ENCODE assay signal across 7 mouse cellular contexts in the genomic region with DNA sequence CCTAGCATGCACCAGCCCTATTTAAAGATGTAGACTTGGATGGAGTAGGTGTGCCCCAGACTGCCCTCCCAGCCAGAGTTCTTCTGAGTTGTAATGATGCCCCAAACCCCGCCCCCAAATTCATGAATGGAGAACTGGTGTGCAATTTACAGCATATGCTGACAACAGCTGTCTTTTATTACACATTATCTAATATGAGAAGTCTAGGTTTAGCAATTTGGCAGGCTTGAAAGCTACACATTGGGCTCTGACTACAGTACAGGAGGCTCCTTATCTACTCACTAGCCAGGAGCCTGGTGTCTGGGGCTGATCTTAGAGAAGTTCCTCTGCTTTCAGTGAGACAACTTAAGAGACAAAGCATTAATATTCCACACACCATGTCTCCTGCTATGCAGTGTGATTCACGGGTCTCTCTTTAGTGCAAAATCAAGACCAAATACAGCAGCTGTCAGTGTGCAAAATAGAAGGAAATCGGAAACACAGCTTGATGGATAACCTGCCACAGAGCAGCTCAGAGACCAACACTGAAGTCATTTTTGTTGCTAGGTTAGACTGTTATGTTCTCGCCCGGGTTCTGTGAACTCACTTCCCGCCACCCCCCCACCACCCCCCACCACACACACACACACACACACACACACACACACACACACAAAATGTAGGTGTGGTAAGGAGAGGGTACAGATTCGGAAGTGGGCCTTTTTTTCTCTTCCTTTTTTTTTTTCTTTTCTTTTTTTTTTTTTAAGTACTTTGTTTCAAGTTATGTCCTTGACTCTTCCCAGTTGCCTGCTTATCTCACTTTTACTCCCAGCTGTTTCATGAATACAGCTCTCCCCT. TPM values are rescaled to one million over a fixed set of nuclear protein-coding genes. Genes with fewer than 3 reads are reported as not detected.
DNase-seq lines count a peak whose midpoint lies in the region; ATAC-seq and TF ChIP-seq lines count a peak whose summit lies in the region.

No protein-coding gene starts in this region.

- H3K27me3 ChIP-seq in midbrain, postnatal 0 days (ENCODE audit: insufficient read depth, low read length), result no peaks in the 10 kb centered on the region
- H3K27me3 ChIP-seq in midbrain, embryonic 15.5 days (replicated peaks), result no peaks in the 10 kb centered on the region
- H3K27me3 ChIP-seq in embryonic facial prominence, embryonic 14.5 days (replicated peaks; ENCODE audit: control insufficient read depth, insufficient read depth, low read length), result no peaks in the 10 kb centered on the region
- no peaks in the 10 kb centered on the region for H3K27me3 ChIP-seq in liver, embryonic 11.5 days (replicated peaks; ENCODE audit: control insufficient read depth, insufficient read depth, low read length)

- no peak overlapping the region for H3K4me2 ChIP-seq in midbrain, postnatal 0 days (ENCODE audit: low read depth, low read length, poor library complexity, severe bottlenecking)
- H3K4me2 ChIP-seq in midbrain, embryonic 15.5 days, result no peak overlapping the region
- H3K4me2 ChIP-seq in embryonic facial prominence, embryonic 14.5 days (ENCODE audit: low read depth, low read length), result no peak overlapping the region
- H3K4me2 ChIP-seq in liver, embryonic 11.5 days, result peak overlapping the region; percentile 60

- H3K9me3 ChIP-seq in midbrain, postnatal 0 days (ENCODE audit: low read length), result no peaks in the 10 kb centered on the region
- H3K9me3 ChIP-seq in midbrain, embryonic 15.5 days, result no peaks in the 10 kb centered on the region
- no peaks in the 10 kb centered on the region for H3K9me3 ChIP-seq in embryonic facial prominence, embryonic 14.5 days (ENCODE audit: control insufficient read depth, low read length)
- H3K9me3 ChIP-seq in liver, embryonic 11.5 days (ENCODE audit: control insufficient read depth, low read length), result no peaks in the 10 kb centered on the region

- 64% methylated on average over 7 of the region's 7 CpGs for WGBS in midbrain, postnatal 0 days
- WGBS in midbrain, embryonic 15.5 days, result 76% methylated on average over 7 of the region's 7 CpGs
- 73% methylated on average over 7 of the region's 7 CpGs for WGBS in embryonic facial prominence, embryonic 14.5 days
- 47% methylated on average over 7 of the region's 7 CpGs for WGBS in liver, embryonic 11.5 days

- no peaks in the 10 kb centered on the region for H3K4me1 ChIP-seq in midbrain, postnatal 0 days (ENCODE audit: insufficient read depth, low read length)
- H3K4me1 ChIP-seq in midbrain, embryonic 15.5 days, result no peaks in the 10 kb centered on the region
- H3K4me1 ChIP-seq in embryonic facial prominence, embryonic 14.5 days (ENCODE audit: control insufficient read depth, insufficient read depth, low read length), result no peaks in the 10 kb centered on the region
- no peaks in the 10 kb centered on the region for H3K4me1 ChIP-seq in liver, embryonic 11.5 days (replicated peaks; ENCODE audit: control insufficient read depth, insufficient read depth, low read length)

- 0 out of 2 replicates have a peak, but pooled peaks have one; percentile 49 for ATAC-seq in midbrain, postnatal 0 days (ENCODE audit: low FRiP score)
- no peak for ATAC-seq in midbrain, embryonic 15.5 days (replicated peaks)
- no peak for ATAC-seq in embryonic facial prominence, embryonic 14.5 days (ENCODE audit: low read depth)
- peak; percentile 84 for ATAC-seq in liver, embryonic 11.5 days (replicated peaks; ENCODE audit: low FRiP score)
- no peak for ATAC-seq in monocyte, adult 5-6 weeks (replicated peaks; ENCODE audit: insufficient number of reproducible peaks, low FRiP score, low TSS enrichment, poor library complexity, severe bottlenecking)

- H3K27ac ChIP-seq in midbrain, postnatal 0 days (ENCODE audit: low read depth, low read length), result no peak overlapping the region
- no peak overlapping the region for H3K27ac ChIP-seq in midbrain, embryonic 15.5 days
- H3K27ac ChIP-seq in embryonic facial prominence, embryonic 14.5 days (replicated peaks; ENCODE audit: low read depth, low read length), result no peak overlapping the region
- H3K27ac ChIP-seq in liver, embryonic 11.5 days (ENCODE audit: low read depth, low read length), result peak overlapping the region; percentile 55

- TF ChIP-seq CTCF in midbrain, postnatal 0 days (IDR thresholded peaks at IDR 0.05), result no peak

- no peak overlapping the region for H3K9ac ChIP-seq in midbrain, postnatal 0 days (replicated peaks; ENCODE audit: low read length, poor library complexity, severe bottlenecking)
- H3K9ac ChIP-seq in midbrain, embryonic 15.5 days, result no peak overlapping the region
- H3K9ac ChIP-seq in embryonic facial prominence, embryonic 14.5 days (ENCODE audit: low read depth, low read length), result no peak overlapping the region
- no peak overlapping the region for H3K9ac ChIP-seq in liver, embryonic 11.5 days (ENCODE audit: low read depth, low read length)

- no peaks in the 10 kb centered on the region for H3K36me3 ChIP-seq in midbrain, postnatal 0 days (ENCODE audit: insufficient read depth, low read length)
- no peaks in the 10 kb centered on the region for H3K36me3 ChIP-seq in midbrain, embryonic 15.5 days (replicated peaks)
- no peaks in the 10 kb centered on the region for H3K36me3 ChIP-seq in embryonic facial prominence, embryonic 14.5 days (ENCODE audit: control insufficient read depth, insufficient read depth, low read length)
- H3K36me3 ChIP-seq in liver, embryonic 11.5 days (ENCODE audit: control insufficient read depth, insufficient read depth, low read length), result no peaks in the 10 kb centered on the region

- peak; percentile 22 for DNase-seq in midbrain, postnatal 0 days (ENCODE audit: low spot score)
- peak; percentile 56 for DNase-seq in embryonic facial prominence, embryonic 14.5 days (ENCODE audit: low spot score)
- no peak for DNase-seq in liver, embryonic 11.5 days (ENCODE audit: low spot score)
- peak; percentile 60 for DNase-seq in thymus, postnatal 14 days
- no peak for DNase-seq in urinary bladder, postnatal 25 days (ENCODE audit: low spot score)

- no peak overlapping the region for H3K4me3 ChIP-seq in midbrain, postnatal 0 days (ENCODE audit: low read depth, low read length)
- no peak overlapping the region for H3K4me3 ChIP-seq in midbrain, embryonic 15.5 days
- H3K4me3 ChIP-seq in embryonic facial prominence, embryonic 14.5 days (ENCODE audit: low read depth, low read length), result no peak overlapping the region
- peak overlapping the region; percentile 21 for H3K4me3 ChIP-seq in liver, embryonic 11.5 days (ENCODE audit: low read depth, low read length)

RNA-seq across cellular contexts. Expression of gene Cytip, which starts 39.8 kb away (rescaled TPM):
- total RNA-seq in midbrain, postnatal 0 days (2014; rRNA removed), result 0.11 TPM in 1 of 2 replicates, not detected in the other
- polyA plus RNA-seq in midbrain, postnatal 0 days (2015; fragmentation: Nextera tagmentation; extraction: Ambion mirVana), result 0.21 TPM in 1 of 2 replicates, not detected in the other
- polyA plus RNA-seq in midbrain, embryonic 15.5 days (2015; fragmentation: Nextera tagmentation; extraction: Ambion mirVana), result 0.09 and 0.18 TPM in 2 replicates
- polyA plus RNA-seq in embryonic facial prominence, embryonic 14.5 days (2014; fragmentation: Nextera tagmentation; extraction: Ambion mirVana), result 1.8 and 3.2 TPM in 2 replicates
- polyA plus RNA-seq in liver, embryonic 11.5 days (2014; fragmentation: Nextera tagmentation; extraction: Ambion mirVana), result 1.9 and 2.0 TPM in 2 replicates
- 820 to 1,108 TPM (median 1,028 TPM) in 3 replicates for total RNA-seq in monocyte, adult 5-6 weeks (2017)

Comparison
In these comparisons a context has a peak if more than half of its experiments do, and no peak if none do; other contexts are left out.
1. ATAC-seq: peak in midbrain, postnatal 0 days (single experiment) and liver, embryonic 11.5 days (single experiment); none in midbrain, embryonic 15.5 days (single experiment), embryonic facial prominence, embryonic 14.5 days (single experiment) and monocyte, adult 5-6 weeks (single experiment).
2. DNase-seq: peak in midbrain, postnatal 0 days (single experiment), embryonic facial prominence, embryonic 14.5 days (single experiment) and thymus, postnatal 14 days (single experiment); none in liver, embryonic 11.5 days (single experiment) and urinary bladder, postnatal 25 days (single experiment).